Mouse (Mus musculus): ENCODE measurements around the gene Nmd3.
A peak's percentile ranks its signal among the peaks of the same experiment; 100 is the strongest.

The Nmd3 gene

GRCm38 (mm10) chr3:69721814-69722186 lies at the start of gene Nmd3:
Gene Nmd3, plus strand, starts transcription at chr3:69721985.
- peak; percentile 43; the same call in 1 of the 2 replicates for TF ChIP-seq GATA4 (IDR thresholded peaks at IDR 0.05; ENCODE audit: insufficient replicate concordance, low read length)

DNA sequence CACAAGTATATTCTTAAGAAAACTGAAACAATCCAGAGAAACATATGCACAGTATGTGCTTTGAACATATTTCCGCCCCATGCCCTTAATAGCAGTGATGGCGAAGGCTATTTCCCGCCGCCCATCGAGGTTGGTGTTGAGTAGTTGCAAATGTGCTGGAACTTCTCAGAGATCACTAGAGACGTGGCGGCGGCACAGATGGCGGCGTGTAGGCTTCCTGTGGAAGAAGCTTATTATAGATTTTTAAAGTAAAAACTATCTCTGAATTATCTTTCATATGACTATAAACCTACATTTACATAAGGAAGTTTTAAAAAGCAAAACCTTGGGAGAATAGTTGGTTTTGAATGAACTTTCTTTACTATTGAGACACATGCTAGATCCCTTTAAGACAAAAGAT lies 48.4 kb upstream of the Nmd3 start:
- no peak for TF ChIP-seq GATA4 (IDR thresholded peaks at IDR 0.05; ENCODE audit: insufficient replicate concordance, low read length)

GRCm38 (mm10) chr3:69674206-69674605 lies 47.6 kb upstream of the Nmd3 start:
- no peak for TF ChIP-seq GATA4 (IDR thresholded peaks at IDR 0.05; ENCODE audit: insufficient replicate concordance, low read length)

- no peak for TF ChIP-seq GATA4 (IDR thresholded peaks at IDR 0.05; ENCODE audit: insufficient replicate concordance, low read length)
Observed at GRCm38 (mm10) chr3:69689791-69690190, 32.0 kb upstream of the Nmd3 start.

GRCm38 (mm10) chr3:69690939-69691338 lies 30.8 kb upstream of the Nmd3 start:
- no peak for TF ChIP-seq GATA4 (IDR thresholded peaks at IDR 0.05; ENCODE audit: insufficient replicate concordance, low read length)

- TF ChIP-seq GATA4 (IDR thresholded peaks at IDR 0.05; ENCODE audit: insufficient replicate concordance, low read length) = no peak
Observed at GRCm38 (mm10) chr3:69699851-69700500, 21.8 kb upstream of the Nmd3 start.

- no peak for TF ChIP-seq GATA4 (IDR thresholded peaks at IDR 0.05; ENCODE audit: insufficient replicate concordance, low read length)
Observed at GRCm38 (mm10) chr3:69701905-69702304, 19.9 kb upstream of the Nmd3 start.

GRCm38 (mm10) chr3:69702421-69702820 lies 19.4 kb upstream of the Nmd3 start:
- TF ChIP-seq GATA4 (IDR thresholded peaks at IDR 0.05; ENCODE audit: insufficient replicate concordance, low read length) = no peak

DNA sequence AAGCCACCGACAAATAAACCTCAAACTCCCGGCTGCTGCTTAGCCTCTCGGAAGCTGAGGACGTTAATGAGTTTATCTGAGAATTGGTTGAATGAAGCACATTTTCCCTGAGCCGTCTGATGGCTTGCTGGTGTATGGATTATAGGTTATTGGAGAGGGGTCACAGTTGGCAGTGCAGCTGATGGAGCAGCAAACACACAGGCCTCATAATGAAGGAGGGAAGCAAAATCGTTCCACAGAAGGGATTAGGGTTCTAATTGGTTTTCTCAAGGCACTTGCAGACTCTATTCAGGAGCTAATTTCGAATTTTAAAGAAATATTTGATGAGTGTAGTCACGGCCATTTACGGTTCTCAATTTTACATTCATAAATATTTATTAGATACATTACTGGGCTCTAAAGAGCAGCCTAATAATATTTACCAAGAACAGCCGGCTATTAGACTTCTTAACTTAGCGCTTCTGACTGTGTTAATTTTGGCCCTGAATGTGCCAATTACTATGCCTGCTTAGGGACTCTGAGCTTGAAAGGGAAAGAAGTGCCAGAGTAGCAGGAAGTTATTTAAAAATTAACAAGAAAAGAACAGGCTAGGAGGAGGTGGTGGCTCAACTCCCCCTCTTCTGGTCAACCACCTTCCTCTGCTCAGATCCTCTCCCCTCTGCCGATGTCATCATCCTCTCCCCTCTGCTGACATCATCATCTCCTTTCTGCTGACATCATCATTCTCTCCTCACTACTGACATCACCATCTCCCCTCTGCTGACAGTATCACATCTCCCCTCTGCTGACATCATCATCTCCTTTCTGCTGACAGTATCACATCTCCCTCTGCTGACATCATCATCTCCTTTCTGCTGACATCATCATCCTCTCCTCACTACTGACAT lies 12.5 kb upstream of the Nmd3 start:
- no peak for TF ChIP-seq GATA4 (IDR thresholded peaks at IDR 0.05; ENCODE audit: insufficient replicate concordance, low read length)

DNA sequence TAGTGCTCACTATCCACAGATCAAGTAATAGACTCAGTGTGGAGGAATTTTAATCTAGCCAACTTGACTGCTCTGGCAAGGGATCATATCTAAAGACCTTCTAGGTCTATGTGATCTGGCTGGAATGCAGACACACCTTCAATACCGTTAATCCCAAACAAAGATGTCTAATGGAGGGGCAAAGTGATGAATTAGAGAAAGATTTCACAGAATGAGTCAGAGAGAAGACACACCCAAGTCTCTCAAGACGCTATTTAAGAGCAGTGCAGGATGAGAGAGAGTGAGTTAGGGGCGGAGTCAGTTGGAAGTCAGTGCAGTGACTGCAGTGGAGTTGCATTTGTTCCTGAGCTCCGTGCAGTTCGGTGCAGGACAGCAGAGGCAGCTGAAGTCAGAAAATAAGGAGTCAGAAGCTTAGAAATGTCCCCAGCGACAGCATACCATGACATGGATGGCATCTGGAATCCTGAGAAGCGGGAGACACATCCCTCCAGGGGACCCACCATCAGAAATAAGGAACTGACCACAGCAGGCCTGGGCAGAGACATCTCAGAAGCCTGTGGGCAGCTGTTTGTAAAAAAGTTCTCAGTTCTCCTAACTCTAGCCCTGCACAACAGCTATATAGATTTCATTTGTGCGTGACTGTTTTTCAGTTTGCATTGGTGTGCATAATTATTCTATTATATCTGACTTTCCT lies 9.7 kb upstream of the Nmd3 start:
- TF ChIP-seq GATA4 (IDR thresholded peaks at IDR 0.05; ENCODE audit: insufficient replicate concordance, low read length) = no peak

DNA sequence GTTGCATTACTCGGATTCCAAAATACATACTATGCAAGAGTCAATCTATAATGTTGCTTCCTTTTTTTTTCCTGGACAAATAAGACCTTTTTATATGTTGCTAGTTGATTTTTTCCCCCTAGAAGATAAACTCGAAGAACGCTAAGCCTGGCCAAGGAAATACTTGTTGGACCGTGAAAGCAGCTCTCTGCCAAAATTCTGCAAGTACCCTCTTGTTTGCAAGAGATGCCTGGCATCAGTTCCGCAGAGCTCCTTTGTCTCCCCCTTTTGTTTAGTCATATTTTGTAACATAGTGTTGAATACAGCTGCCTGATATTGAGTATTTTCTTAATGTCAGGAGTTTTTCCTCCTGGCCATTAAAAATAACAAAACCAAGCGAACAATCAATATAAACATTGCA lies 4.3 kb upstream of the Nmd3 start:
- TF ChIP-seq GATA4 (IDR thresholded peaks at IDR 0.05; ENCODE audit: insufficient replicate concordance, low read length) = no peak

GRCm38 (mm10) chr3:69722187-69722867 lies 542 bp downstream of the Nmd3 start:
- no peak; the same call in 1 of the 2 replicates for TF ChIP-seq GATA4 (IDR thresholded peaks at IDR 0.05; ENCODE audit: insufficient replicate concordance, low read length)

DNA sequence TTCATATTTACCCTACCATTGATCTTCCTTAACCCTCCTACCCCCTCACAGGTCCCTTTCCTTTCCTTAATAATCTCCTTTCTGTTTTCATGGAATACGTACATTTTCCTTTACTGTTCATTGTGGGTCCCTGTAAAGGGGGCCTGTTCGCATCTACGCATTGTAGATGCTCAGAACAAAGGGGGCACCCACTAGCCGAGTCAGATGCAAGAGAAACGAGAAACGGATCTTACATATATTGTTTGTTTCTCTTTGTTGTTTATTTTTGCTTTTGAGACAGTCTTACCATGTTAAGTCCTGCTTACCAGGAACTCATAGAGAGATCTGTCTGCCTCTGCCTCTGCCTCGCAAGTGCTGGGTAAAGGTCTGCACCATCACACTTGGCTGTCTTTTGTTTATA lies 1.4 kb downstream of the Nmd3 start:
- no peak for TF ChIP-seq GATA4 (IDR thresholded peaks at IDR 0.05; ENCODE audit: insufficient replicate concordance, low read length)

GRCm38 (mm10) chr3:69730930-69731329 lies 9.1 kb downstream of the Nmd3 start:
- TF ChIP-seq GATA4 (IDR thresholded peaks at IDR 0.05; ENCODE audit: insufficient replicate concordance, low read length) = no peak

- TF ChIP-seq GATA4 (IDR thresholded peaks at IDR 0.05; ENCODE audit: insufficient replicate concordance, low read length) = no peak
Observed at GRCm38 (mm10) chr3:69733939-69734338, 12.2 kb downstream of the Nmd3 start.
